Mouse (Mus musculus) forebrain, embryonic 11.5 days (tissue): ENCODE data around the gene Sost. TPM values are rescaled to one million over a fixed set of nuclear protein-coding genes. Genes with fewer than 3 reads are reported as not detected.
"Not testable (repeated sequence)": the region's sequence is repeated elsewhere in the genome, so short reads cannot be mapped to it uniquely, and the experiment has no call there.

Experiments
- ATAC-seq: fragments of 200-750 bp; cut with Nextera tagmentation; replicated peaks from 2 replicates; pipeline ENCODE4 v1.8.0; 2017; ENCODE audit warnings: moderate TSS enrichment; ENCODE audit not compliant: low FRiP score
- DNase-seq: peaks from one replicate; pipeline ENCODE4 v3.0.0-alpha.2; 2017; ENCODE audit warnings: low spot score
- H3K27ac ChIP-seq: fragments of 300-500 bp; sonication (generic); 2 replicates; pipeline ENCODE4 v1.5.1; 2014; ENCODE audit warnings: low read depth, low read length
- H3K27me3 ChIP-seq: fragments of 300-500 bp; sonication (generic); 2 replicates; pipeline ENCODE4 v1.6.1; 2014; ENCODE audit warnings: mild to moderate bottlenecking, low read length, mixed read lengths; ENCODE audit not compliant: control insufficient read depth, insufficient read depth
- H3K36me3 ChIP-seq: fragments of 300-500 bp; sonication (generic); 2 replicates; pipeline ENCODE4 v1.6.1; 2014; ENCODE audit warnings: mild to moderate bottlenecking, low read length, moderate library complexity, mixed read lengths; ENCODE audit not compliant: control insufficient read depth, insufficient read depth
- H3K4me1 ChIP-seq: fragments of 300-500 bp; sonication (generic); replicated peaks from 2 replicates; pipeline ENCODE4 v1.6.1; 2014; ENCODE audit warnings: low read length, mixed read lengths; ENCODE audit not compliant: control insufficient read depth, insufficient read depth
- H3K4me2 ChIP-seq: fragments of 300-500 bp; sonication (generic); 2 replicates; pipeline ENCODE4 v1.6.1; 2014; ENCODE audit warnings: low read depth, mild to moderate bottlenecking, low read length, moderate library complexity, mixed read lengths; ENCODE audit not compliant: severe bottlenecking
- H3K4me3 ChIP-seq: fragments of 300-500 bp; sonication (generic); 2 replicates; pipeline ENCODE4 v1.5.1; 2014; ENCODE audit warnings: low read depth, low read length
- H3K9ac ChIP-seq: fragments of 300-500 bp; sonication (generic); 2 replicates; pipeline ENCODE4 v1.6.1; 2014; ENCODE audit warnings: low read length
- H3K9me3 ChIP-seq: fragments of 300-500 bp; sonication (generic); 2 replicates; pipeline ENCODE4 v1.6.1; 2016; ENCODE audit warnings: low read length, mixed read lengths; ENCODE audit not compliant: control insufficient read depth
- WGBS: fragments of 180-500 bp; shearing (Covaris S2); extraction: QIAGEN DNeasy Blood & Tissue Kit; methylation state at CpG from one replicate; pipeline ENCODE4 v1.1.7; 2014; 5-methylcytosine and 5-hydroxymethylcytosine counted together
- polyA plus RNA-seq: library from polyadenylated mRNA; unstranded; fragments of >200 nt; fragmentation: Nextera tagmentation; extraction: Ambion mirVana; gene quantifications from 2 replicates; pipeline ENCODE4 v1.2.1, GENCODE M21; 2014

Sost gene
- polyA plus RNA-seq, 1 experiment from 2014 or later: not detected

DNA sequence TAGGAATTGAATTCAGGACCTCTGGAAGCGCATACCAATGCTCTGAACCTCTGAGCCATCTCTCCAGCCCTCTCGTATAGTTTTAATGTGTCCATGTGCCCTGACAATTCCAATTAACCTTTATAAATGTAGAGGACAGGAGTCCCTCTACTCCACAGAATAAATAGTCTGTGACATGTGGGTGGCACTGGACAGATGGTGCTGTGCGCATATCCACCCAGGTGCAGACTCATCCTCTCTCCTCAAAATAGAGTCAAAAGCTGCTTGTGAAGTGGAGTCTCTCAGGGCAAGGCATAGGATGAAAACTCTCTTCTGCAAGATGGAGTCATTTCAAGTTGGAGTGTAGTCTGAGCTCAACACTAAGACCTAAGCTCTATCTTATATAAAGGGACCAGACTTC is 23.4 kb upstream of the Sost start:
- Histone ChIP-seq H3K4me3 (no peak overlapping the region), H3K4me1 (no peaks in the 10 kb centered on the region), H3K4me2 (no peak overlapping the region), H3K27me3 (no peaks in the 10 kb centered on the region), H3K9ac (no peak overlapping the region), H3K9me3 (no peaks in the 10 kb centered on the region), H3K27ac (no peak overlapping the region), H3K36me3 (no peaks in the 10 kb centered on the region)
- ATAC-seq: no peak
- DNase-seq: no peak
- 87% methylated on average over 3 of the region's 3 CpGs for WGBS

DNA sequence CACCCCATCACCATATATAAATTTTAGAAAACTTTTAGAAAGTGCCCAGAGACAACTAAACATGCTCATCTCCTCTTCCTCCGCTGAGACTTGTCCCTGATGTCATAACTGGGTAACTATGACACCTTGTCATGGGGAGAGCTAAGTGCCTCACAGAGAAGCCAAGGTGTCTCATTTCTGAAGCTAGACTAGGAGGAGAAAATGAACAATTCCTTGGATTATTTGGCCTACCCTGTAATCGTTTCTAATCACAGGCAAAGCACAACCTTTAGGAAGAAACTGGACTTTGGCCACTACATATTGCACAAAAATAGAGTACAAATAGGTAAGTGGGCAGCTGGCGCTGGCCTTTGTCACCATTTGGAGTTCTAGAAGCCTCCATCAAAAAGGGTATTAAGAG is 20.1 kb upstream of the Sost start, which contains the start of gene Dusp3:
Dusp3 (minus strand) TSS at position 101 of the 400 bp plus-strand sequence.
- Histone ChIP-seq H3K27ac (no peak within 1 kb of the TSS), H3K27me3 (peaks cover 5% of the 10 kb centered on the region), H3K4me1 (0 out of 2 replicates have a peak, but pooled peaks cover 5% of the 10 kb centered on the region), H3K36me3 (no peaks in the 10 kb centered on the region), H3K4me2 (no peak within 1 kb of the TSS), H3K9me3 (no peaks in the 10 kb centered on the region), H3K4me3 (no peak within 1 kb of the TSS), H3K9ac (no peak within 1 kb of the TSS)
- DNase-seq (no peak), ATAC-seq (no peak)
- 82% methylated on average over 3 of the region's 3 CpGs for WGBS

DNA sequence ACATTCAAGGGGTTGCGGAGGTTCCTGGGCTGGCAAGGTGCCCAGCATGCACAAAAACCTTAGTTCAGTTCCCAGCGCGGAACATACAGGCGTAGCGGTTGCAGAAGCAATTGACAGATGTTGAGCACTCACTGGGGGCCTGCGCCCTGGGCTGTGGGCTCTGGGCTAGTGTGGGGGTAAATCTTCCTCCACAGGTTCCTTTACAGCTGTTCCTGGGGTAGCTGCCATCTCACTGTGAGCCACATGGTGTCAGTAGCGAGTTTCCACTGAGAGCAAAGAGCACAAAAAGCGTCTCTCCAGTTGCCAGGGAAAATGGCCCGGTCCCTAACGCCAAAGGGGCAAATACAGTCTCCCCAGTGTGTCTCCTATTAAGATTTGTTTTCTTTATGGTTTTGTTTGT is 19.2 kb upstream of the Sost start:
- Histone ChIP-seq H3K27me3 (peaks cover 5% of the 10 kb centered on the region), H3K9ac (no peak overlapping the region), H3K27ac (no peak overlapping the region), H3K4me3 (no peak overlapping the region), H3K4me2 (no peak overlapping the region), H3K9me3 (no peaks in the 10 kb centered on the region), H3K36me3 (no peaks in the 10 kb centered on the region), H3K4me1 (0 out of 2 replicates have a peak, but pooled peaks cover 5% of the 10 kb centered on the region)
- DNase-seq: peak; percentile 90
- 11% methylated on average over 10 of the region's 10 CpGs for WGBS
- ATAC-seq: no peak; the same call in 1 of the 2 replicates

DNA sequence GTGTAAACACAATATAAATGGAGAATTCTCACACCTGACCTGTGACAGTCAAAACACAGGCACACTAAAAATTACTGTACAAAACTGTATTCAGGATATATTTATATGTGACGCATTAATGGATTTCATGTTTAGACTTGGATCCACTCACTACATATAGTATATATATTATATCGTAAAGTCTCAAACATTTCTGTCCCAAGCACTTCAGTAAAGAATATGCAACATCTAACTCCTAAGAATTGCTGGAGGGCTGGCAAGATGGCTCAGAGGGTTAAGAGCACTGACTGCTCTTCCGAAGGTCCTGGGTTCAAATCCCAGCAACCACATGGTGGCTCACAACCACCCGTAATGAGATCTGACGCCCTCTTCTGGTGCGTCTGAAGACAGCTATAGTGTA is 18.6 kb upstream of the Sost start:
- H3K4me3 ChIP-seq, ATAC-seq, DNase-seq, H3K9me3 ChIP-seq, H3K36me3 ChIP-seq, H3K4me1 ChIP-seq, H3K27me3 ChIP-seq, H3K4me2 ChIP-seq, H3K27ac ChIP-seq, H3K9ac ChIP-seq: not testable (repeated sequence)
- 75% methylated on average over 6 of the region's 6 CpGs for WGBS

DNA sequence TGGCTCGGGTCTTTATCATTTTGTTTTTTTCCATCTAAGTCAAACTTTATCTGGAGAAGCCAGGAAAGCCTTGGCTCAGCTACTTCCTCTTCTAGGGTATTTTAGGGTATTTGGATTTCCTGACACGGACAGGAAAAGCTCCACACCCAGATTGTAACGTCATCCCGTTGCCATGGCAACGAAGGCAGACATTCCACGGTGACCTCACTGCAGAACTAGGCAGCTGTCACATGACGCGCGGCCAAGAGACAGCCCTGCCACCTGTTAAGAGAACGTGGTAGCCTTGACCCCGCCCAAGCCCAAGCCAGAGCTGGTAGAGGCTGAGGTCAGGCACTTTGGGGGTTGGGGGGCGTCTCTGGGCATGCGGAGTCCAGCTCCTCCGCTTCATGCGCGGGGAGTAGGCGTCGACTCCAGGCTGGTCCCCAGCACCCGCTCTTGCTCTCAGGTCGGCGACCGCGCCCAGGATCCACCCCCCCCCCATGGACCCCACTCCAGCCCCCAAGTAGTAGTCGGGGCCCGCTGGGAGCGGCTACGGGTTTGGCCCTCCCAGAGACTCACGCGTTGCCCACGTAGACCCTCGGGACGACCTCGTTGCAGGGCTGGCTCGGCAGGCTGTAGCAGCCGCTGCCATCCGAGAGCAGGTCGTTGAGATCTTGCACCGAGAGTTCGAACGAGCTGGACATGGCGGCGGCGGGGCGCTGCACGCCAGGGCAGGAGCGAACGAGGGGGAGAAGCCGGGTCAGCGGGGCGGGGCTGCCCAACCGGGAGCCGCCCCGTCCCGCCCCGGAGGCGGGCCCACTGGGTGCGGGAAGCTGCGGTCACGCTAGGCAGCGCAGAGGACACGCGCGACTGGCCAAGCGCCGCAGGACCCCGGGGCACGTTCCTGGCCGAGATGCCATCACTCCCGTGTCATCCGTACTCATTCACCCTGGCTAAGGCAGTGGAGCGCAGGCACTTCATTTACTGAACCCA is 17.5 kb upstream of the Sost start, which contains the start of gene Cfap97d1:
Cfap97d1 (plus strand) TSS at position 226 of the 972 bp plus-strand sequence.
- Histone ChIP-seq H3K36me3 (no peaks in the 10 kb centered on the region), H3K4me2 (peak within 1 kb of the TSS; percentile 99), H3K9ac (peak within 1 kb of the TSS; percentile 65), H3K4me3 (peak within 1 kb of the TSS; percentile 60), H3K27ac (no peak within 1 kb of the TSS; the same call in 1 of the 2 replicates), H3K27me3 (peaks cover 5% of the 10 kb centered on the region), H3K9me3 (no peaks in the 10 kb centered on the region), H3K4me1 (0 out of 2 replicates have a peak, but pooled peaks cover 5% of the 10 kb centered on the region)
- 1% methylated on average over 67 of the region's 71 CpGs for WGBS
- peak; percentile 76 for ATAC-seq
- DNase-seq: peak; percentile 95

DNA sequence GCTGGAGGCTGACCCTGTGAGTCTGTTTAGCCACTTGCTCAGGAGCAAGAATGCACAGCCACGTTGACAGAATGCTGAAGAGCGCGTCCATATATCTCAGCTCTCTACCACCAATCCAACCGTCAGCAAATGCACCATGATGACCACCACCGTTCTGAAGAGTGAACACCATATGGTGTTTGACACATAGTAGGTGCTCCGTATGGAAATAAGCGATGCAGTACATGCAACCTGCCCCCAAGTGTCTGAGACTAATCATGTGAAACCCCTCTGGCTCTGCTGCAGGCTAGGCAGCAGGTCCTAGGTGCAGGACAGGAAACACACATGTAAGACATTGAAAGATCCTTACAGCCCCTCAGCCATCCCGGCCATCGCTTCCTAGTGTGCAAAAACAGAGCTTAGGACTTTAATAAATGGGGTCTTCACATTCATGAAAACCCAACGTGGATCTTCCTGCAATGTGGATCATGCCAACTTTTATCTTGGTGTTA is 16.7 kb upstream of the Sost start:
- Histone ChIP-seq H3K4me1 (0 out of 2 replicates have a peak, but pooled peaks cover 5% of the 10 kb centered on the region), H3K27ac (no peak overlapping the region), H3K9ac (no peak overlapping the region), H3K9me3 (no peaks in the 10 kb centered on the region), H3K27me3 (peaks cover 5% of the 10 kb centered on the region), H3K36me3 (no peaks in the 10 kb centered on the region), H3K4me2 (peak overlapping the region; percentile 99), H3K4me3 (no peak overlapping the region)
- DNase-seq: no peak
- ATAC-seq: no peak
- WGBS: 81% methylated on average over 10 of the region's 10 CpGs

DNA sequence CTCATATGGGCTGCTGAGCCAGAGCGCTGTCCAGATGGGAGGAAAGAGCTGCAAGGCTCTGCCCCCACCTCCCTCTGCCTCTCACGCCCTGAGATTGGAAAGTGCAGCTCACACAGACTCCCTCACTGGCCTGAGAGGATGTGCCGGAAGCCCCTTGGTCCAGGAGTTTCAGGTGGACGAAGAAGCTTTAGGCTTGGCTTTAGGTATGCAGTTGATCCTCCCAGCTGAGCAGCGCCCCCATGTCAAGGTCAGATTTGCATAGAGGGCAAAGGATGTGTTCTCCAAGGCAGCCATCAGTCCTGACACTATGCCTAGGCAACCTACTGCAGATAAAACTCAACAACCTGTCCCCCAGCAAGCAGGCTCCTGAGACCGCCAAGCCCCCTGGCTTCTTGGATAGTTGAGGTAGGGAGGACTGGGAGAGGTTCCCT is 16.2 kb upstream of the Sost start:
- 68% methylated on average over 6 of the region's 6 CpGs for WGBS
- H3K27ac ChIP-seq: no peak overlapping the region
- no peak overlapping the region for H3K4me3 ChIP-seq
- ATAC-seq (no peak), DNase-seq (no peak)
- no peak overlapping the region for H3K4me2 ChIP-seq
- H3K4me1 ChIP-seq: 0 out of 2 replicates have a peak, but pooled peaks cover 5% of the 10 kb centered on the region
- no peaks in the 10 kb centered on the region for H3K9me3 ChIP-seq
- no peak overlapping the region for H3K9ac ChIP-seq
- peaks cover 5% of the 10 kb centered on the region for H3K27me3 ChIP-seq
- no peaks in the 10 kb centered on the region for H3K36me3 ChIP-seq

DNA sequence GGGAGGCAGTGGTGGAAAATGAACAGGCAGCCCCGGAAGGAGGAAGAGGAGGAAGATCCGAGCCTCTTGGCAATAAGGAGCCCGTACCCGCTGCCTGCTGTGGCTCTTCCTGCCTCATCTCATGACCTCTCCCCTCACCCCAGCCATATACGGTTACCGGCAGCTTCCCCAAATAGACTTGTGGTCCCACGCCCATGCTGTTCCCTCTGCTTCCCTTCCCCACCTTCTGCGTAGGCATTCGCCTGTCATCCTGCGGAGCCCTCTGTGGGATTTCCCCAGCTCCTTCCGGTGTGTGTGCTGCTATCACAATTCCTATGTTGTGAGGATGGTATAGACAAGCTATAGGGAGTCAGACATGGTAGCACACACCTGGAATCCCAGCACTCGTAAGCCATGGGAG is 15.0 kb upstream of the Sost start:
- no peak for ATAC-seq
- 83% methylated on average over 12 of the region's 12 CpGs for WGBS
- 0 out of 2 replicates have a peak, but pooled peaks cover 5% of the 10 kb centered on the region for H3K4me1 ChIP-seq

More for the DNA sequence above, 15.0 kb upstream of the Sost start:
- Histone ChIP-seq H3K27me3 (peaks cover 5% of the 10 kb centered on the region), H3K27ac (no peak overlapping the region), H3K9ac (no peak overlapping the region), H3K9me3 (no peaks in the 10 kb centered on the region), H3K4me2 (no peak overlapping the region), H3K4me3 (no peak overlapping the region), H3K36me3 (no peaks in the 10 kb centered on the region)
- DNase-seq: no peak
